Mouse (Mus musculus): ENCODE measurements around the gene Gpr19. TPM values are rescaled to one million over a fixed set of nuclear protein-coding genes. Genes with fewer than 3 reads are reported as not detected.
A peak's percentile ranks its signal among the peaks of the same experiment; 100 is the strongest.

The Gpr19 gene
- polyA plus RNA-seq, 1 experiment from 2014 or later, result 10.8 TPM

GRCm38 (mm10) chr6:134928096-134928888, 29.9 kb upstream of the Gpr19 start:
- Histone ChIP-seq H3K4me2 (peak overlapping the region; percentile 97), H3K4me3 (ENCODE audit: low read depth, low read length) (peak overlapping the region; percentile 58), H3K9me3 (ENCODE audit: low read depth, low read length) (no peaks in the 10 kb centered on the region), H3K36me3 (ENCODE audit: insufficient read depth) (peaks cover 7% of the 10 kb centered on the region), H3K4me1 (ENCODE audit: insufficient read depth) (peaks cover 12% of the 10 kb centered on the region), H3K9ac (peak overlapping the region; percentile 89), H3K27ac (ENCODE audit: low read depth) (peak overlapping the region; percentile 100), H3K27me3 (ENCODE audit: insufficient read depth, low read length) (no peaks in the 10 kb centered on the region)
- peak; percentile 93 for ATAC-seq (ENCODE audit: insufficient read depth)
- TF ChIP-seq CTCF (IDR thresholded peaks at IDR 0.05; ENCODE audit: low read depth), result no peak
- under 1% methylated on average over 63 of the region's 63 CpGs for WGBS
- DNase-seq, result peak; percentile 95

GRCm38 (mm10) chr6:134927595-134928095, 29.3 kb upstream of the Gpr19 start:
- Histone ChIP-seq H3K36me3 (ENCODE audit: insufficient read depth) (peaks cover 8% of the 10 kb centered on the region), H3K27me3 (ENCODE audit: insufficient read depth, low read length) (no peaks in the 10 kb centered on the region), H3K9ac (peak overlapping the region; percentile 89), H3K4me3 (ENCODE audit: low read depth, low read length) (peak overlapping the region; percentile 58), H3K4me2 (peak overlapping the region; percentile 97), H3K9me3 (ENCODE audit: low read depth, low read length) (no peaks in the 10 kb centered on the region), H3K27ac (ENCODE audit: low read depth) (peak overlapping the region; percentile 100), H3K4me1 (ENCODE audit: insufficient read depth) (peaks cover 12% of the 10 kb centered on the region)
- 1% methylated on average over 13 of the region's 13 CpGs for WGBS
- TF ChIP-seq CTCF (IDR thresholded peaks at IDR 0.05; ENCODE audit: low read depth), result no peak
- DNase-seq (peak; percentile 53), ATAC-seq (ENCODE audit: insufficient read depth) (peak; percentile 3; the same call in 1 of the 2 replicates)

DNA sequence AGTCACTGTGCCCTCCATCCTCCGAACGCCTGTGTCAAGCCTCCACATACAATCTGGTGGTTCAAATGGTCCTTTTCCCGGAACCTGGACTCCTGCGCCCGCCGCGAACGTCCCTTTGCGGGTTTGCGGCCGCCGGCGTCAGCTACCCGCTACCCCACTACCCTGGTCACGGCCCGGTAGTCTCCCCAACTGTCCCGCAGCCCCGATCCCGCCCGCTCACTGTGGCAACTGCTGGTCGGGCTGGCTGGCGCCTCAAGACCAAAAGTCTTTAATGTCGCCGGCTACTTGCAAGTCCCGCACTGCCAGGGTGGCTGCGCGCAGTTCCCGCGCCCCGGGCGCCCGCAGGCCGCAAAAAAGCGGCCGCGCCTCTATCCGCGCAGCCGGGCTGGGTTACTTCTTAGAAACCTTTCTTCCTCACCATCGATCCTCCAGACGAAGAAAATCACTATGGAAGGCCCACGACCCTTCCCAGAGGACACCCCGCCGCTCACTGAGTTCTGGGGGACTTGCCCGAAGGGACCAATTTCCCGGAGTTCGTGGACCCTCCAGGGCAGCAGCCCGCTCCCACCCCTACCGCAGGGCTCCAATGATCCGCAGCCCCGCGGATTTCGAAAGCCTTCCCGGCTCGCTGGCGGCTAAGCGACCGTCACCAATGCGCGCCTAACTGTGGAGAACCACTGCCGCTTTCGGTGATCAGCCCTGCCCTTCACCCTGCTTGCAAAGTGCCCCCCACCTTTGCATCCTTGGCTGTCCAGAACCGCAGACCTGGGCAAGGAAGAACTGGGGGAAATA, 28.6 kb upstream of the Gpr19 start:
- Histone ChIP-seq H3K27ac (ENCODE audit: low read depth) (peak overlapping the region; percentile 100), H3K4me1 (ENCODE audit: insufficient read depth) (peaks cover 16% of the 10 kb centered on the region), H3K27me3 (ENCODE audit: insufficient read depth, low read length) (no peaks in the 10 kb centered on the region), H3K9ac (peak overlapping the region; percentile 89), H3K36me3 (ENCODE audit: insufficient read depth) (peaks cover 14% of the 10 kb centered on the region), H3K4me2 (peak overlapping the region; percentile 97), H3K9me3 (ENCODE audit: low read depth, low read length) (no peaks in the 10 kb centered on the region), H3K4me3 (ENCODE audit: low read depth, low read length) (peak overlapping the region; percentile 58)
- WGBS, result under 1% methylated on average over 63 of the region's 63 CpGs
- ATAC-seq (ENCODE audit: insufficient read depth), result peak; percentile 28
- DNase-seq, result peak; percentile 80
- TF ChIP-seq CTCF (IDR thresholded peaks at IDR 0.05; ENCODE audit: low read depth), result no peak

GRCm38 (mm10) chr6:134926338-134926705, 27.9 kb upstream of the Gpr19 start:
- ATAC-seq (ENCODE audit: insufficient read depth) (no peak), DNase-seq (no peak)
- Histone ChIP-seq H3K9ac (peak overlapping the region; percentile 89), H3K9me3 (ENCODE audit: low read depth, low read length) (no peaks in the 10 kb centered on the region), H3K27me3 (ENCODE audit: insufficient read depth, low read length) (no peaks in the 10 kb centered on the region), H3K4me2 (peak overlapping the region; percentile 97), H3K27ac (ENCODE audit: low read depth) (peak overlapping the region; percentile 100; the same call in 1 of the 2 replicates), H3K4me3 (ENCODE audit: low read depth, low read length) (peak overlapping the region; percentile 58), H3K4me1 (ENCODE audit: insufficient read depth) (peaks cover 16% of the 10 kb centered on the region), H3K36me3 (ENCODE audit: insufficient read depth) (peaks cover 15% of the 10 kb centered on the region)
- TF ChIP-seq CTCF (IDR thresholded peaks at IDR 0.05; ENCODE audit: low read depth), result no peak
- WGBS, result 40% methylated on average over 3 of the region's 3 CpGs

DNA sequence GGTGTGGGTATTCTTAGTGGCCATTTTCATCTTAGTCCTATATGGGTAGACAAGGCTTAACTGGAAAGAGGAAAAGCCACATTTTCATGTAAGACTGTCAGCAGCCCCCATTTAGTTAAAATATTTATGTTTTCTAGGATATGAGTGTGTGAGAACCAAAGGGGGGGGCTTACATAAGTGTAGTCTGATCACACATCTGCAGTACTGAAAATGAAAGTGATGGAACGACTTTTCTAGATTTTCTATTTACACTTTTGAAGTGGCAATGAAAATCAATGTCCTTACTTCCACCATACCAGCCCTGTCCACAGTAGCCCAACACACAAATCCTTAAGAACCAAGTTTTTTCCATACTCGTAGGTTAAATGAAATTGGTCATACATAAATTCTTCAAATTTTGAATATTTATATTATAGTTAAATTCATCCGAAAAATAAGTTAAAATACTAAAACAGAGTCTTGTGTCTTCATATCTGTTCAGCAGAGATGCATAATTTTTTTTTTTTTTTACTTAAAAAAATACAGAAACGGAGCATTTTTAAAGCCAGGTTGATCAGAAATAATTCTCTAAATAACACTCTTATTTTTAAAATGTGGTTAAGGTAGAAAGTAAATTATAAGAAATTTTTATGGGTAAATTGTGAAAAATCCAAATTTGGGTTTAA, 27.4 kb upstream of the Gpr19 start:
- no peak overlapping the region for H3K27ac ChIP-seq (ENCODE audit: low read depth)
- H3K9ac ChIP-seq, result no peak overlapping the region
- no peak for ATAC-seq (ENCODE audit: insufficient read depth)
- 0 out of 2 replicates have a peak overlapping the region, but pooled peaks have one; percentile 3 for H3K4me2 ChIP-seq
- peaks cover 16% of the 10 kb centered on the region for H3K4me1 ChIP-seq (ENCODE audit: insufficient read depth)
- no peaks in the 10 kb centered on the region for H3K27me3 ChIP-seq (ENCODE audit: insufficient read depth, low read length)
- no peak overlapping the region for H3K4me3 ChIP-seq (ENCODE audit: low read depth, low read length)
- peaks cover 15% of the 10 kb centered on the region for H3K36me3 ChIP-seq (ENCODE audit: insufficient read depth)
- 77% methylated on average over 4 of the region's 4 CpGs for WGBS
- no peak for DNase-seq
- TF ChIP-seq CTCF (IDR thresholded peaks at IDR 0.05; ENCODE audit: low read depth), result no peak
- no peaks in the 10 kb centered on the region for H3K9me3 ChIP-seq (ENCODE audit: low read depth, low read length)

DNA sequence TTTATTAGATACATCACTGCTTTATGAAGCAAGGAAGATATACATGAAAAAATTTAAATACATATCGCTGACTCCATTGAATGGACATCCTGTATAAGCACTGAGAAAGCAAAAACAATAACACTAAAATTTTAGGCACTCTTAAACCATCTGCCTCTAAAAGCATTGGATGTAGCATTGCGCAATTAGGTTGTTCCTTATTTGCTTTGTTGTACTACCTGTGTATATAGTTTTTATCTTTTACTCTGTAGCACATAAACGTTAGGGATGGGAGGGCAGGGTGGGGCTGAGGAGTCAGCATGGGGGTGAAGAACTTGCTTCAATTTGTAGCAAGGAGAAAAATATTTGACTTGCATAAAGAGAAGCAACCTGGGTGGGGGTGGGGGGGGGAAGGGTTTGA, 25.9 kb upstream of the Gpr19 start:
- Histone ChIP-seq H3K27ac (ENCODE audit: low read depth) (no peak overlapping the region), H3K36me3 (ENCODE audit: insufficient read depth) (peaks cover 15% of the 10 kb centered on the region), H3K4me3 (ENCODE audit: low read depth, low read length) (no peak overlapping the region), H3K9me3 (ENCODE audit: low read depth, low read length) (no peaks in the 10 kb centered on the region), H3K27me3 (ENCODE audit: insufficient read depth, low read length) (no peaks in the 10 kb centered on the region), H3K4me1 (ENCODE audit: insufficient read depth) (peaks cover 4% of the 10 kb centered on the region), H3K9ac (no peak overlapping the region), H3K4me2 (no peak overlapping the region)
- DNase-seq (no peak), ATAC-seq (ENCODE audit: insufficient read depth) (no peak)
- WGBS, result 70% methylated on average over 3 of the region's 3 CpGs
- TF ChIP-seq CTCF (IDR thresholded peaks at IDR 0.05; ENCODE audit: low read depth), result no peak
